Mouse (Mus musculus): Measurements from ENCODE around the gene Msi2.

- TF ChIP-seq POLR2A (IDR thresholded peaks at IDR 0.05; ENCODE audit: insufficient read depth, low read depth, low read length) (no peak), CTCF (IDR thresholded peaks at IDR 0.05; ENCODE audit: insufficient read depth, low read depth, low read length) (no peak)
These were observed 153.5 kb downstream of the Msi2 start for GRCm38 (mm10) chr11:88564810-88565209.

Measured in olfactory bulb, adult 2 months (tissue).